16 mouse cellular contexts compared by ENCODE assay signal in the genomic region with DNA sequence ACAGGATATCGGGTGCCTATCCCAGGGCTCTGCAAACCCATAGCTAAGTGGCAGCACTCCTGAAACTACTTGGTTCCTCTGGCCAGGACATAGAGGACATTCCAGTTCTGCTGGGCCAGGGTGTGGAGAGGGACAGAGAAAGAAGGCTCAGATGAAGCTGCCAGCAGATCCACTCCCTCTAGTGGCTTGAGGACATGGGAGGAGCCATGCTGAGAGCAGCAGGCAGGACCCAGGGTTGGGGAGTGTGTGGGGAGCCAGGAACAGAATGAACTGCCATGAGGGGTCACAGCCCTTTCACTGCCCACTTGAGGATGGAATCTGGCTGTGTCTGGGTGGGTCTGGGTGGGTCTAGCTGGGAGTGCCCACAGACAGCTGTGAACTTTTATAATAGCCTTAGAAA.
DNase-seq lines count a peak whose midpoint lies in the region; ATAC-seq and TF ChIP-seq lines count a peak whose summit lies in the region.
"Had no signal": no experiment of that assay in that cellular context is flagged by ENCODE, and none has a peak within 500 bp of the region (broad histone marks: within the 10 kb centered on the region; RNA-seq: fewer than 3 reads in every experiment).

No protein-coding gene starts in this region.

- TF ChIP-seq CTCF in intestine, postnatal 0 days (IDR thresholded peaks at IDR 0.05; ENCODE audit: low read depth): peak; percentile 70

- intact Hi-C loops in heart, postnatal 36 days (cut with DNase I): no loop called here

- no peaks in the 10 kb centered on the region for H3K27me3 ChIP-seq in intestine, postnatal 0 days (replicated peaks; ENCODE audit: control insufficient read depth, insufficient read depth, low read length)
- H3K27me3 ChIP-seq: forebrain, embryonic 12.5 days; limb, embryonic 13.5 days had no signal

- ATAC-seq in intestine, postnatal 0 days: no peak

- no peak overlapping the region for H3K4me3 ChIP-seq in ES-E14 (ENCODE audit: insufficient read depth in 1 of 2, low read depth in 1 of 2, low read length in 2 of 2, poor library complexity in 1 of 2, severe bottlenecking in 1 of 2)
- no peak overlapping the region for H3K4me3 ChIP-seq in intestine, postnatal 0 days (ENCODE audit: low read depth, low read length)
- H3K4me3 ChIP-seq: forebrain, embryonic 12.5 days; limb, embryonic 13.5 days had no signal

- no peak overlapping the region for H3K9ac ChIP-seq in ES-E14 (ENCODE audit: insufficient read depth, low read depth, low read length, poor library complexity, severe bottlenecking)
- H3K9ac ChIP-seq in intestine, postnatal 0 days (ENCODE audit: low read depth, low read length): no peak overlapping the region
- H3K9ac ChIP-seq: forebrain, embryonic 12.5 days; limb, embryonic 13.5 days had no signal

- H3K27ac ChIP-seq in ES-E14 (ENCODE audit: insufficient read depth, low read depth, low read length, poor library complexity, severe bottlenecking): peak overlapping the region; percentile 40
- peak overlapping the region; percentile 60 for H3K27ac ChIP-seq in intestine, postnatal 0 days (ENCODE audit: low read depth, low read length)
- H3K27ac ChIP-seq: forebrain, embryonic 12.5 days; limb, embryonic 13.5 days had no signal

- no peaks in the 10 kb centered on the region for H3K36me3 ChIP-seq in ES-E14 (ENCODE audit: control insufficient read depth, insufficient read depth, low read length, poor library complexity, severe bottlenecking)
- H3K36me3 ChIP-seq in intestine, postnatal 0 days (ENCODE audit: control insufficient read depth, insufficient read depth): no peaks in the 10 kb centered on the region
- H3K36me3 ChIP-seq: forebrain, embryonic 12.5 days; limb, embryonic 13.5 days had no signal

- no peak overlapping the region for H3K4me2 ChIP-seq in intestine, postnatal 0 days (replicated peaks; ENCODE audit: low read depth)
- H3K4me2 ChIP-seq: forebrain, embryonic 12.5 days; limb, embryonic 13.5 days; midbrain, embryonic 11.5 days had no signal

- peaks cover 19 to 23% of the 10 kb centered on the region in 2 experiments for H3K4me1 ChIP-seq in ES-E14 (ENCODE audit: control insufficient read depth in 2 of 2, insufficient read depth in 2 of 2, low read length in 2 of 2, poor library complexity in 1 of 2)
- H3K4me1 ChIP-seq in intestine, postnatal 0 days (replicated peaks; ENCODE audit: control insufficient read depth, insufficient read depth, low read length): peaks cover 18% of the 10 kb centered on the region; the same call in 1 of the 2 replicates

- peak; percentile 4 to 6 for DNase-seq in heart, postnatal 36 days
- DNase-seq in heart, adult 9 months (ENCODE audit: low spot score in 2 of 2): no peak
- no peak for DNase-seq in ES-E14 (ENCODE audit: low read depth, low spot score)
- DNase-seq in lung, postnatal 36 days: peak; percentile 42
- DNase-seq in cerebellum, postnatal 25 days: no peak
- DNase-seq in natural killer cell, adult 2 months (ENCODE audit: low spot score in 2 of 2): no peak
- no peak for DNase-seq in urinary bladder, adult 2 months (ENCODE audit: low spot score)
- DNase-seq: adrenal gland, postnatal 14 days; cerebellum, postnatal 36 days; kidney, postnatal 36 days; right cerebral cortex, postnatal 25 days; thymus, postnatal 36 days had no signal

- 75% methylated on average over 1 of the region's 1 CpGs for WGBS in intestine, postnatal 0 days

- in situ Hi-C loops in ES-E14 (cut with MboI; ENCODE audit: low sequenced_read_pairs in 2 of 2, unreplicated experiment in 2 of 2): no loop called here

- H3K9me3 ChIP-seq in ES-E14 (ENCODE audit: control insufficient read depth, insufficient read depth, low read depth, low read length): no peaks in the 10 kb centered on the region
- H3K9me3 ChIP-seq in intestine, postnatal 0 days (ENCODE audit: control insufficient read depth): no peaks in the 10 kb centered on the region
- H3K9me3 ChIP-seq: forebrain, embryonic 12.5 days; limb, embryonic 13.5 days had no signal

TF ChIP-seq in ES-E14, 5 proteins besides CTCF, POLR2A, EP300 and RAD21:
- TF ChIP-seq MAFK (IDR thresholded peaks at IDR 0.05; ENCODE audit: insufficient read depth, low read depth, low read length): no peak
- no peak for TF ChIP-seq CHD2 (IDR thresholded peaks at IDR 0.05; ENCODE audit: low read depth, low read length)
- no peak for TF ChIP-seq ZNF384 (IDR thresholded peaks at IDR 0.05; ENCODE audit: low read depth, low read length)
- no peak for TF ChIP-seq ZC3H11A (IDR thresholded peaks at IDR 0.05; ENCODE audit: borderline replicate concordance, low read depth, low read length)
- no peak for TF ChIP-seq HCFC1 (IDR thresholded peaks at IDR 0.05; ENCODE audit: borderline replicate concordance, insufficient read depth, low read length)

Comparison
In these comparisons a context has a peak if more than half of its experiments do, and no peak if none do; other contexts are left out.
1. DNase-seq: peak in heart, postnatal 36 days (2 of 2) and lung, postnatal 36 days (single experiment); none in heart, adult 9 months (0 of 2), ES-E14 (single experiment), cerebellum, postnatal 25 days (0 of 2), natural killer cell, adult 2 months (0 of 2) and urinary bladder, adult 2 months (single experiment).